Mouse (Mus musculus) lung, embryonic 15.5 days (tissue): ENCODE measurements at regions not wholly inside any gene's neighbourhood (a gene's known extent, or its start where the extent isn't known, plus 50 kb on each side); places are given as distances from the start of the nearest gene placed in this dataset.
"Not testable (repeated sequence)": the region's sequence is repeated elsewhere in the genome, so short reads cannot be mapped to it uniquely, and the experiment has no call there.

ENCODE experiments used
- ATAC-seq: fragments of 200-750 bp; cut with Nextera tagmentation; 2 replicates; pipeline ENCODE4 v1.8.0; 2017; ENCODE audit warnings: moderate number of reproducible peaks, borderline replicate concordance; ENCODE audit not compliant: low FRiP score, low TSS enrichment; ENCODE audit errors: extremely low read depth
- H3K27ac ChIP-seq: fragments of 300-500 bp; sonication (generic); 2 replicates; pipeline ENCODE4 v1.5.1; 2015; ENCODE audit warnings: moderate library complexity, mild to moderate bottlenecking, inconsistent platforms
- H3K27me3 ChIP-seq: fragments of 300-500 bp; sonication (generic); 2 replicates; pipeline ENCODE4 v1.6.1; 2015; ENCODE audit warnings: inconsistent platforms
- H3K36me3 ChIP-seq: fragments of 300-500 bp; sonication (generic); 2 replicates; pipeline ENCODE4 v1.6.1; 2015; ENCODE audit warnings: inconsistent platforms
- H3K4me1 ChIP-seq: fragments of 300-500 bp; sonication (generic); 2 replicates; pipeline ENCODE4 v1.6.1; 2015; ENCODE audit warnings: inconsistent platforms
- H3K4me2 ChIP-seq: fragments of 300-500 bp; sonication (generic); 2 replicates; pipeline ENCODE4 v1.6.1; 2015; ENCODE audit warnings: inconsistent platforms, mild to moderate bottlenecking, moderate library complexity
- H3K4me3 ChIP-seq: fragments of 300-500 bp; sonication (generic); 2 replicates; pipeline ENCODE4 v1.5.1; 2015; ENCODE audit warnings: mild to moderate bottlenecking, inconsistent platforms
- H3K9ac ChIP-seq: fragments of 300-500 bp; sonication (generic); 2 replicates; pipeline ENCODE4 v1.6.1; 2015; ENCODE audit warnings: inconsistent platforms
- H3K9me3 ChIP-seq: fragments of 300-500 bp; sonication (generic); 2 replicates; pipeline ENCODE4 v1.6.1; 2016; ENCODE audit warnings: inconsistent platforms
- WGBS: fragments of 180-500 bp; shearing (Covaris S2); methylation state at CpG from one replicate; pipeline ENCODE4 v1.1.7; 2015; 5-methylcytosine and 5-hydroxymethylcytosine counted together

GRCm38 (mm10) chr12:29439343-29440019 lies 88.7 kb upstream of the Myt1l start:
- Histone ChIP-seq H3K27me3 (no peaks in the 10 kb centered on the region), H3K36me3 (no peaks in the 10 kb centered on the region), H3K4me3 (no peak overlapping the region), H3K4me2 (no peak overlapping the region), H3K27ac (no peak overlapping the region), H3K4me1 (no peaks in the 10 kb centered on the region), H3K9ac (no peak overlapping the region), H3K9me3 (no peaks in the 10 kb centered on the region)
- no peak for ATAC-seq
- 71% methylated on average over 11 of the region's 11 CpGs for WGBS

GRCm38 (mm10) chr12:29465201-29465600 lies 63.0 kb upstream of the Myt1l start:
- not testable (repeated sequence) for H3K36me3 ChIP-seq, ATAC-seq, H3K4me1 ChIP-seq, H3K27ac ChIP-seq, H3K4me3 ChIP-seq, H3K9me3 ChIP-seq, H3K9ac ChIP-seq, H3K27me3 ChIP-seq, H3K4me2 ChIP-seq
- WGBS, result 15% methylated on average over 3 of the region's 3 CpGs
